ENCODE assay signal across 31 mouse cellular contexts in the genomic region with DNA sequence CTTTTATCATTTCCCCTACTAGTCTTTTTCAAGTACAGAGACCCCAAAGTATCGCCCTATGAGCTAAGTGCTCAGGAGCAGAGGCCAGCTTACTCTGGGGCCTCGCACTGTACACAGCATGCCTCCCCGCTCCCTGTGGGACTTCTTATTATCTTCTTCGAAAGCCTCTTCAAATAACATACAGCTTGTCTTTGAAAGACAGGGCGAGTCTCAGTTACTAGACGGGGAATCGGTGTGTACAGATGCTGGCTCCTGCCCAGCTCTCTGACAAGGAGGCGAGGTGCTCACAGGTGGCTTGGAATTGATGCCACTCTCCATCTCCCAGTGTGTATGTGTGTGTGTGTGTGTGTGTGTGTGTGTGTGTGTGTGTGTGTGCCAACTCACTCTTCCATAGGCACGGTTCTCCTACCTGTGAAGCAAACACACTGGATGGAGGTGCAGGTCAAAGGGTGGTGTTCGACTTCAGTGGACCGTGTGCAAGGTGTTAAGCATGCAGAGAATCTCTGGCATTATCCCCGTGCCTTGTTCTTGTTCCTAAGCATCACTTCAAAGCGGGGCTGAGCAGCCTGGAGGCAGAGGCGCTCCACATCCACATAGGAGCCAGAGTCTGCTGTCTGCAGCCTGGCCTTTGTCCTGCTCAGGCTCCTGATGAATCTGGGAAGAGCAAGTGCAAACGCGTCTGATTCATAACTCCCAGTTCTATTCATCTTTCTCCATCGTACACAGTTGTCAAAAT.
A peak's percentile ranks its signal among the peaks of the same experiment; 100 is the strongest.
DNase-seq lines count a peak whose midpoint lies in the region; ATAC-seq lines count a peak whose summit lies in the region.
"Had no signal": no experiment of that assay in that cellular context is flagged by ENCODE, and none has a peak within 500 bp of the region (broad histone marks: within the 10 kb centered on the region; RNA-seq: fewer than 3 reads in every experiment).

No protein-coding gene starts in this region.

- H3K27ac ChIP-seq in forebrain, embryonic 13.5 days = peak overlapping the region; percentile 27; the same call in 1 of the 2 replicates
- no peak overlapping the region for H3K27ac ChIP-seq in forebrain, embryonic 11.5 days (ENCODE audit: low read depth, low read length)
- peak overlapping the region; percentile 30; the same call in 1 of the 2 replicates for H3K27ac ChIP-seq in hindbrain, embryonic 13.5 days
- no peak overlapping the region for H3K27ac ChIP-seq in hindbrain, embryonic 12.5 days
- no peak overlapping the region for H3K27ac ChIP-seq in neural tube, embryonic 14.5 days (ENCODE audit: low read depth, low read length)
- H3K27ac ChIP-seq: embryonic facial prominence, embryonic 13.5 days; gastrocnemius, adult 2 months; kidney, postnatal 0 days; limb, embryonic 10.5 days; limb, embryonic 15.5 days; liver, embryonic 13.5 days; macrophage had no signal

- H3K4me3 ChIP-seq in forebrain, embryonic 13.5 days = no peak overlapping the region
- no peak overlapping the region for H3K4me3 ChIP-seq in forebrain, embryonic 11.5 days (ENCODE audit: low read depth, low read length)
- no peak overlapping the region for H3K4me3 ChIP-seq in hindbrain, embryonic 13.5 days
- H3K4me3 ChIP-seq in hindbrain, embryonic 12.5 days = no peak overlapping the region
- H3K4me3 ChIP-seq in neural tube, embryonic 14.5 days (ENCODE audit: low read depth, low read length) = no peak overlapping the region
- H3K4me3 ChIP-seq: embryonic facial prominence, embryonic 13.5 days; erythroblast, embryonic 14.5 days; gastrocnemius, adult 2 months; limb, embryonic 10.5 days; limb, embryonic 15.5 days; liver, embryonic 13.5 days had no signal

- H3K36me3 ChIP-seq in forebrain, embryonic 13.5 days (ENCODE audit: poor library complexity, severe bottlenecking) = no peaks in the 10 kb centered on the region
- H3K36me3 ChIP-seq in forebrain, embryonic 11.5 days (ENCODE audit: control insufficient read depth, insufficient read depth, low read length) = no peaks in the 10 kb centered on the region
- no peaks in the 10 kb centered on the region for H3K36me3 ChIP-seq in hindbrain, embryonic 13.5 days
- H3K36me3 ChIP-seq in hindbrain, embryonic 12.5 days = no peaks in the 10 kb centered on the region
- H3K36me3 ChIP-seq in neural tube, embryonic 14.5 days (ENCODE audit: control insufficient read depth, insufficient read depth, low read length) = no peaks in the 10 kb centered on the region
- H3K36me3 ChIP-seq: embryonic facial prominence, embryonic 13.5 days; G1E; limb, embryonic 10.5 days; limb, embryonic 15.5 days; liver, embryonic 13.5 days had no signal

- no peaks in the 10 kb centered on the region for H3K27me3 ChIP-seq in forebrain, embryonic 13.5 days
- no peaks in the 10 kb centered on the region for H3K27me3 ChIP-seq in forebrain, embryonic 11.5 days (ENCODE audit: control insufficient read depth, insufficient read depth, low read length)
- no peaks in the 10 kb centered on the region for H3K27me3 ChIP-seq in hindbrain, embryonic 13.5 days
- no peaks in the 10 kb centered on the region for H3K27me3 ChIP-seq in hindbrain, embryonic 12.5 days
- H3K27me3 ChIP-seq in neural tube, embryonic 14.5 days (ENCODE audit: control insufficient read depth, insufficient read depth, low read length) = no peaks in the 10 kb centered on the region
- H3K27me3 ChIP-seq: embryonic facial prominence, embryonic 13.5 days; limb, embryonic 15.5 days; liver, embryonic 13.5 days had no signal

- 0 out of 2 replicates have a peak, but pooled peaks have one; percentile 6 for ATAC-seq in forebrain, embryonic 13.5 days
- no peak for ATAC-seq in forebrain, embryonic 11.5 days (replicated peaks; ENCODE audit: low FRiP score)
- ATAC-seq in hindbrain, embryonic 13.5 days (ENCODE audit: low FRiP score) = no peak
- ATAC-seq in hindbrain, embryonic 12.5 days (ENCODE audit: low FRiP score) = no peak
- ATAC-seq in neural tube, embryonic 14.5 days (ENCODE audit: low read depth) = 0 out of 2 replicates have a peak, but pooled peaks have one; percentile 9
- ATAC-seq: intestine, embryonic 16.5 days had no signal

- 57% methylated on average over 17 of the region's 17 CpGs for WGBS in forebrain, embryonic 13.5 days
- WGBS in forebrain, embryonic 11.5 days = 71% methylated on average over 17 of the region's 17 CpGs
- WGBS in hindbrain, embryonic 13.5 days = 69% methylated on average over 17 of the region's 17 CpGs
- WGBS in hindbrain, embryonic 12.5 days = 67% methylated on average over 17 of the region's 17 CpGs
- 72% methylated on average over 17 of the region's 17 CpGs for WGBS in neural tube, embryonic 14.5 days

- H3K9me3 ChIP-seq in forebrain, embryonic 13.5 days (replicated peaks) = no peaks in the 10 kb centered on the region
- H3K9me3 ChIP-seq in forebrain, embryonic 11.5 days (ENCODE audit: control insufficient read depth, low read length) = no peaks in the 10 kb centered on the region
- no peaks in the 10 kb centered on the region for H3K9me3 ChIP-seq in hindbrain, embryonic 13.5 days
- H3K9me3 ChIP-seq in hindbrain, embryonic 12.5 days (replicated peaks) = no peaks in the 10 kb centered on the region
- no peaks in the 10 kb centered on the region for H3K9me3 ChIP-seq in neural tube, embryonic 14.5 days (ENCODE audit: control insufficient read depth, low read length)
- H3K9me3 ChIP-seq: embryonic facial prominence, embryonic 13.5 days; G1E; limb, embryonic 10.5 days; limb, embryonic 15.5 days; liver, embryonic 13.5 days had no signal

- no peak overlapping the region for H3K4me2 ChIP-seq in forebrain, embryonic 13.5 days
- no peak overlapping the region for H3K4me2 ChIP-seq in forebrain, embryonic 11.5 days (ENCODE audit: low read depth, low read length, severe bottlenecking)
- no peak overlapping the region for H3K4me2 ChIP-seq in hindbrain, embryonic 13.5 days
- H3K4me2 ChIP-seq in hindbrain, embryonic 12.5 days (replicated peaks) = no peak overlapping the region
- no peak overlapping the region for H3K4me2 ChIP-seq in neural tube, embryonic 14.5 days (ENCODE audit: low read depth, low read length)
- H3K4me2 ChIP-seq: embryonic facial prominence, embryonic 13.5 days; limb, embryonic 15.5 days; liver, embryonic 13.5 days had no signal

- no peak for DNase-seq in forebrain, embryonic 11.5 days (ENCODE audit: low spot score)
- no peak for DNase-seq in neural tube, embryonic 10.5 days (ENCODE audit: extremely low spot score, low spot score)
- DNase-seq in cerebellum, postnatal 10 days = no peak
- no peak for DNase-seq in cerebellum, postnatal 4 days (ENCODE audit: low spot score in 2 of 2)
- DNase-seq: adrenal gland, adult 8-10 months; cerebellum, adult 8-10 months; cerebellum, postnatal 36 days; embryo, embryonic 11 days; gastrocnemius, adult 2 months; gastrocnemius, postnatal 36 days; kidney, adult 8-10 months; kidney, postnatal 4 days; layer of hippocampus, postnatal 36 days; liver, embryonic 13.5 days; lung, adult 18-20 months; lung, postnatal 10 days; right cerebral cortex, adult 18-20 months; spleen, adult 18-20 months; thymus, postnatal 14 days had no signal

- no peak overlapping the region for H3K9ac ChIP-seq in forebrain, embryonic 13.5 days
- no peak overlapping the region for H3K9ac ChIP-seq in forebrain, embryonic 11.5 days (ENCODE audit: low read length)
- no peak overlapping the region for H3K9ac ChIP-seq in hindbrain, embryonic 13.5 days
- no peak overlapping the region for H3K9ac ChIP-seq in hindbrain, embryonic 12.5 days
- H3K9ac ChIP-seq in neural tube, embryonic 14.5 days (replicated peaks; ENCODE audit: low read depth, low read length) = no peak overlapping the region
- H3K9ac ChIP-seq: embryonic facial prominence, embryonic 13.5 days; limb, embryonic 15.5 days; liver, embryonic 13.5 days had no signal

- H3K4me1 ChIP-seq in forebrain, embryonic 13.5 days = 0 out of 2 replicates have a peak, but pooled peaks cover 7% of the 10 kb centered on the region
- no peaks in the 10 kb centered on the region for H3K4me1 ChIP-seq in forebrain, embryonic 11.5 days (replicated peaks; ENCODE audit: control insufficient read depth, insufficient read depth, low read length)
- 0 out of 2 replicates have a peak, but pooled peaks cover 2% of the 10 kb centered on the region for H3K4me1 ChIP-seq in hindbrain, embryonic 13.5 days (replicated peaks)
- H3K4me1 ChIP-seq in hindbrain, embryonic 12.5 days = 0 out of 2 replicates have a peak, but pooled peaks cover 2% of the 10 kb centered on the region
- no peaks in the 10 kb centered on the region for H3K4me1 ChIP-seq in neural tube, embryonic 14.5 days (ENCODE audit: control insufficient read depth, insufficient read depth, low read length)
- H3K4me1 ChIP-seq: embryonic facial prominence, embryonic 13.5 days; limb, embryonic 10.5 days; limb, embryonic 15.5 days; liver, embryonic 13.5 days had no signal

Comparison
In these comparisons a context has a peak if more than half of its experiments do, and no peak if none do; other contexts are left out.
1. ATAC-seq: peak in forebrain, embryonic 13.5 days (single experiment) and neural tube, embryonic 14.5 days (single experiment); none in forebrain, embryonic 11.5 days (single experiment), hindbrain, embryonic 13.5 days (single experiment) and hindbrain, embryonic 12.5 days (single experiment).
2. H3K27ac ChIP-seq: peak in forebrain, embryonic 13.5 days (single experiment) and hindbrain, embryonic 13.5 days (single experiment); none in forebrain, embryonic 11.5 days (single experiment), hindbrain, embryonic 12.5 days (single experiment) and neural tube, embryonic 14.5 days (single experiment).